Mouse (Mus musculus) small intestine, adult 2 months (tissue): ENCODE measurements around the gene 4930451I11Rik.

Source experiments
- CTCF ChIP-seq: fragments of 200-500 bp; IDR thresholded peaks from 2 replicates; pipeline ENCODE4 v1.5.1; 2012; ENCODE audit warnings: low read depth, mild to moderate bottlenecking, control low read depth, inconsistent platforms, low read length, moderate library complexity, mixed read lengths; ENCODE audit not compliant: insufficient replicate concordance, insufficient read length; ENCODE audit errors: extremely low read depth
- POLR2A ChIP-seq: fragments of 200-500 bp; IDR thresholded peaks from 2 replicates; pipeline ENCODE4 v1.6.1; 2012; ENCODE audit warnings: low read depth, mild to moderate bottlenecking, control low read depth, inconsistent platforms, low read length, moderate library complexity

DNA sequence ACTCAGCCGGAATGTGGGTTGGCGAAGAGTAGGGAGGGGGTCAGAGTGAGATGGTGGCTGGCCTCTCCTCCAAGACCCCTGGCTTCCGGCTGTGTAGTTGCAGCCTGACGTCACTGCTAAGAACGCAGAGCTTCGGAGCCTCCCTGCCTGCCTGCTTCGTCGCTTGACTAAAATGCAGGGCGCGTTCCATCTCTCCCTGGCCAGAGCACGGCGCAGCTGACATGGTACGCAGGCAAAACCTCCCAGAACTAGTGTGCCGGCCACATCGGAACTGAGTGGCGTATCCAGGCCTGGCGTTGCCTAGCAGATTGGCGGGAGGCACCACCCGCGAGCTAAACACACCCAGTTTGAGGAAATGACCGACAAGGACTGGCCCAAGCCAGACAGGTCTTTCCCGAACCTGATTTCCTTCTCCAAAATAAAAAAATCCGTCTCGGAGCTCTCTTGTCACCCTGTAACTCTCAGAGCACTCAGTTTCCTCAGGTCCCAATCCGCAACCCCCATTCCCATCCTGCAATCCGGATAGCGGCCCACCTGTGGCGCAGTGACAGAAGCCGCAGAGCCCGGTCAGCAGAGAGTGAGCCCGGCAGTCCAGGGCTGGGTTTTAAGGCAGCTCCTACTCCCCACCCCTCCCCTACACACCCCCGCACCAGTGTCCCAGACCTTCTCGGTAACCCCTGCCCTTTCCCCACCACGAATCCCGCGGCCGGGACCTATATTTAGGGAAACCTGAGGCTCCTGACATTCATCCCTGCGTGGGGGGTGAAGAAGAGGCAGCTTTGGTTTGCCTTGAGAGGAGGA is 31.8 kb downstream of the 4930451I11Rik start:
- no peak for TF ChIP-seq CTCF
- TF ChIP-seq POLR2A: peak; percentile 41
